Mouse (Mus musculus): ENCODE measurements around the gene Foxa1. TPM values are rescaled to one million over a fixed set of nuclear protein-coding genes. Genes with fewer than 3 reads are reported as not detected.

The Foxa1 gene
- total RNA-seq (2021) = not detected
- long read RNA-seq, experiment 1 = 0 reads
- long read RNA-seq, experiment 2 = 0 reads

DNA sequence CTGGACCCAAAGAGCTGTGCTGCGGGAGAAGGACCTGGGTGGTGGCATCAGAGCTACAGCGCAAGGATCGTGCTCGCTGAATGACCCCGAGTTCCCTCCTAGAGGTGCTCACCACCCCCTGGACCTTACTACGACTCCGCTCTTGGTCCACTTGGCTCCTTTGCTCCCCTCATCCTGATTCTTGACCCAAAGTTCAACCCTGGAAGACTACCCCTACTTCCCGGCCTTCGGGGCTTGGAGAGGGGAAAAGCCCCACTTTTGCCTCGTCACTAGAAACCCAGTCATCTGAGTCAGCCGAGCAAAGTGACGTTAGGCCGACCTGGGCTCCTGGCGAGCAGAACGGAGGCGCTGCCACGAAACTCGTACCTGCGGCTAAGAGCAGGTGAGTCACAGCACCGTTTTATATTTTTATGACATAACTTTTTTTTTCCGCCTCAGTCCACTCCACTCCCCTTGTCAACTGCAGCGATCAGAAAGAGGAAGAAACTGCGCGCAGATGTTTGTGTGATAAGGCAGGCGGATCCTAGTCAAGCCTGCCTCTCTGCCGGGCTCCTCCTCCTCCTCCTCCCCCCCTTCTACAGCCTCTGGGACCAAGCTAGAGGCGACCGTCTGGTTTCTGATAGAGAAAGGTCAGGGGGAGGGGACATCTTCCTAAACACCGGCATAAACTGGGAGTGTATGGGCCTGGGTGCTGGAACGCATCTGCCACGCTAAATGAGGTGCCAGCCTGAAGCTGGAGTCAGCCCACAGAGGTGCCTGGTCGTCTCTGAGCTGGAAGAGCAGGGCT lies at the start of gene Foxa1:
TSS of gene Foxa1 (minus strand) at position 502 of the 787 bp plus-strand sequence.
- DNase-seq (ENCODE audit: low spot score in 2 of 2) = no peak

GRCm38 (mm10) chr12:57575931-57576628 lies 29.4 kb upstream of the Foxa1 start:
- DNase-seq (ENCODE audit: low spot score in 2 of 2) = peak in 1 of 2 experiments; percentile 26

GRCm38 (mm10) chr12:57572415-57572814 lies 25.7 kb upstream of the Foxa1 start:
- DNase-seq (ENCODE audit: low spot score in 2 of 2) = no peak

GRCm38 (mm10) chr12:57571773-57572172 lies 25.1 kb upstream of the Foxa1 start:
- no peak for DNase-seq (ENCODE audit: low spot score in 2 of 2)

DNA sequence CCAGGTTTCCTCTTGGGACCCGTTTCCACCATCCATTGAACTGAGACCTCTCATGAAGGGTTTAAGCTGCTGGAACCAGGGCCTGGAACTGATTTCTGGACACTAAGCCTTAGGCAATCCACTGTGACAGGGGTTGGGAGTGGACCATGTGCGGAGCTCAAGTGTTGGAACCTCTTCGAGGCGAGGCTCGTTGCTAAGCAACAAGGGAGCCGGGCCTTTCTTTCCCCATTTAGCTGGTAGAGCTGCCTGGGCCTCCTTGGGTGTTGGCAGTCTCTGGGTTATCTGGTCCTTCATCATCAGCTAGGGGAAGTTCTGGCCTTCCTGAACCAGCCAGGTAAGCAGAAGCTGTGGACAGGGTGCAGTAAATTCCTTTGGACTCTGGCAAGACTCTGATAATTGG lies 17.2 kb upstream of the Foxa1 start, which contains the start of gene Ttc6:
TSS of gene Ttc6 (plus strand) at position 205 of the 400 bp plus-strand sequence.
- DNase-seq (ENCODE audit: low spot score in 2 of 2) = no peak

- DNase-seq (ENCODE audit: low spot score in 2 of 2) = no peak
These were observed 7.4 kb upstream of the Foxa1 start for GRCm38 (mm10) chr12:57554091-57554490.

DNA sequence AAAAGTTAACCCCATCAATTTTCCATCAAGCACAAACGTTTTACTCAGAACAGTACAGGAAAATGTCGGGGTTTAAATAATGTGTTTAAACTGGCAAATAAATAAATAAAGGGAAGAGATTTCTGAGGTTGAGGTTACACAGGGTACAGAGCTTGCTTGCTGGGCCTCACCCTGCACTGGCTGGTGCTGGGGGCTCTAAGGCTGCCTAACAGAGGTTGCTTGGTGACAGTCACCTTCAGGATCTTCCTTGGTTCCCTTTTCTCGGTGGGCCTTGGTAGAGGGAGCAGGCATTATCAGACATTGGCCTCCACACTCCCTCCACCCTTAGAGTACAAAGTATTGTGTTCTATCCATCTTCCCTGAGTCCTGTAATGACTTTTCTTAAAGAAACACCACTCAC lies 5.6 kb upstream of the Foxa1 start:
- DNase-seq (ENCODE audit: low spot score in 2 of 2) = no peak

- DNase-seq (ENCODE audit: low spot score in 2 of 2) = no peak
These were observed 4.2 kb upstream of the Foxa1 start for GRCm38 (mm10) chr12:57550881-57551280.

DNA sequence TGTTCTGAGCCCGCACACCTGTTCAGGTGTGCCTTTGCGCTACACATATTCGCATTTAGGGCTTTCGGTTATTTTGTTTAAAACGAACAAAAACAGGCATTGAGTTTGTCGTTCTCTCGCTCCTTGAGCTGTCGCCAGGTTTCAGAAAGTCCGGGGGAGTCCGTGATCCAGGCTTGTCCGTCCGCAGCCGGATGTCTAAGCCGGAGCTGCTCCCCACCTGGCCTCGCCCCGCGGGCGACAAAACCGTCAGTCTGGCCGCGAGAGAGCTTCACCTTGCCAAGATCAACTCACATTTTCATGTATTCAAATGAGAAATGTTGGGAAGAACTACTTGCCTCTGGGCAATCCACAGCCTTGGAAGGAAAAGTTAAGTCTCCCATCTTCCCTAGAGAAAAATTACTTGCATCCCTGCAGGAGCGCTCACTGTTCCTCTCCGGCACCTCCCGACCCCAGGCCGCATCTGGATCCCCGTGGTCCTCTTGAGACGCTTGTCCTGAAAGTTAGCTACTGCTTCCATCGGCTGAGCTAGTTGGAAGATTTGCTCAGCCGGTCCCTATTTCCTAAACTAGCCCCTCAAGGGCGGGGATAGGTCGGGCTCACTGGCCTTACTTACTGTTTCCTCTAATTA lies 3.6 kb upstream of the Foxa1 start:
- no peak for DNase-seq (ENCODE audit: low spot score in 2 of 2)

DNA sequence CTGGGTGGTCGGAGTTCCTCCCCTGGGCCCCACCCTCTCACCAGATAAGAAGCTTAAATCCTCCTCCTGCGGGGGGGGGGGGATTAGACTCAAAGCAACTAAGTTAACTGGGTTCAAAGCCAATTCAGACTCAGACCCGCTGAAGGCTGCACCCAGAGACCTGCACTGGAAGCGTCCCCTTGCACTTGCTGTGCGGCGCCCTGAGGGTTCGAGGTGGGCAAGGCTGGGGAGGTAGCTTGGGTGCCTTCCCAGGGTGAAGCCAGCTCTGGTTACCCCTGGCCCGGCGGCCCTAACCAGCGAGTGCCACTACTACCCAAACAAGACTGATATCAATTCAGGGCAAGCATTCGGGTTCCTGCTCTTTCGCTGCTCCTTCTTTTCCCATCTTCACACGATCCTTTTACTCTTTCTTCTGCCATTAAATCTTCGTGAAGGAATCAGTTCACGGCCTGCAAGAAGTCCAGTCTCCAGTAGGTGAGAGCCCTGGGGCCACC lies 3.0 kb upstream of the Foxa1 start:
- no peak for DNase-seq (ENCODE audit: low spot score in 2 of 2)

- DNase-seq (ENCODE audit: low spot score in 2 of 2) = no peak
These were observed 2.4 kb upstream of the Foxa1 start for GRCm38 (mm10) chr12:57548981-57549666.

GRCm38 (mm10) chr12:57548352-57548980 lies 1.8 kb upstream of the Foxa1 start:
- DNase-seq (ENCODE audit: low spot score in 2 of 2) = no peak

DNA sequence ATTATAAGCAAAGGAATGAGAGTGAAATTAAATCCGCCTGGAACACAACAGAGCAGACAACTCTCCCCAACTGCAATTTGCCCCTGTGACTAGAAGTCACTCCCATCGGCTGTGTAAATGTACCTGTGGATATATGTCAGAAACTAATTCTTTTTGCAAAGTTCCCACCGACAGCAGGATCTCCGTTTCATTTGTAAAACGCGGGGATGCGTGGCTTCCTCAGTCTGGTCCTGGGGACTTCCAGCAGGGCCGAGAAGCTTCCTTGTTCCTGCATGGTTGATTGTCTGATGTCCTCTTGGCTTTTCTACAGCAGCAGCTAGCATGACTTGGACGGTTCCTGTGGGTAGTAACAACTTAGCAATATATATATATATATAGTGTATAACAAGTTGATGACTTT lies 1.2 kb upstream of the Foxa1 start:
- no peak for DNase-seq (ENCODE audit: low spot score in 2 of 2)

- DNase-seq (ENCODE audit: low spot score in 2 of 2) = peak in 1 of 2 experiments; percentile 27
These were observed 1.1 kb downstream of the Foxa1 start for GRCm38 (mm10) chr12:57545371-57546241.

GRCm38 (mm10) chr12:57544641-57545370 lies 1.9 kb downstream of the Foxa1 start:
- peak; percentile 27 to 55 for DNase-seq (ENCODE audit: low spot score in 2 of 2)

- no peak for DNase-seq (ENCODE audit: low spot score in 2 of 2)
These were observed 3.1 kb downstream of the Foxa1 start for GRCm38 (mm10) chr12:57543627-57543991.

- no peak for DNase-seq (ENCODE audit: low spot score in 2 of 2)
These were observed 3.7 kb downstream of the Foxa1 start for GRCm38 (mm10) chr12:57542746-57543626.

All from gastrocnemius, postnatal 4 days (tissue).